Mouse (Mus musculus) brain, embryonic 14.5 days (tissue): ENCODE measurements at regions not wholly inside any gene's neighbourhood (a gene's known extent, or its start where the extent isn't known, plus 50 kb on each side); places are given as distances from the start of the nearest gene placed in this dataset.

Experiments
- CTCF ChIP-seq: fragments of 200-500 bp; IDR thresholded peaks from 2 replicates; pipeline ENCODE4 v1.5.1; 2012; ENCODE audit warnings: inconsistent platforms, mild to moderate bottlenecking, moderate library complexity, borderline replicate concordance; ENCODE audit not compliant: insufficient read depth, insufficient read length; ENCODE audit errors: extremely low read depth
- POLR2A ChIP-seq: fragments of 200-500 bp; IDR thresholded peaks from 2 replicates; pipeline ENCODE4 v1.6.1; 2012; ENCODE audit warnings: mild to moderate bottlenecking, inconsistent platforms, borderline replicate concordance; ENCODE audit not compliant: poor library complexity, insufficient read depth, insufficient read length, severe bottlenecking; ENCODE audit errors: extremely low read depth

- TF ChIP-seq CTCF (no peak), POLR2A (no peak)
These were observed 103.1 kb upstream of the Zwint start for GRCm38 (mm10) chr10:72551561-72551960.
